Mouse (Mus musculus) hindbrain, embryonic 16.5 days (tissue): Measurements from ENCODE around the gene Ube2e2. TPM values are rescaled to one million over a fixed set of nuclear protein-coding genes. Genes with fewer than 3 reads are reported as not detected.
"Not testable (repeated sequence)": the region's sequence is repeated elsewhere in the genome, so short reads cannot be mapped to it uniquely, and the experiment has no call there.

Experiments used
- ATAC-seq: fragments of 200-750 bp; cut with Nextera tagmentation; 2 replicates; pipeline ENCODE4 v1.8.0; 2017; ENCODE audit warnings: moderate TSS enrichment, moderate library complexity
- H3K27ac ChIP-seq: fragments of 300-500 bp; sonication (generic); 2 replicates; pipeline ENCODE4 v1.5.1; 2014; ENCODE audit warnings: low read depth, mild to moderate bottlenecking, control low read depth, low read length, moderate library complexity
- H3K27me3 ChIP-seq: fragments of 300-500 bp; sonication (generic); replicated peaks from 2 replicates; pipeline ENCODE4 v1.6.1; 2014; ENCODE audit warnings: low read length; ENCODE audit not compliant: control insufficient read depth, insufficient read depth
- H3K36me3 ChIP-seq: fragments of 300-500 bp; sonication (generic); 2 replicates; pipeline ENCODE4 v1.6.1; 2014; ENCODE audit warnings: mild to moderate bottlenecking, low read length, moderate library complexity, mixed read lengths; ENCODE audit not compliant: control insufficient read depth, insufficient read depth
- H3K4me1 ChIP-seq: fragments of 300-500 bp; sonication (generic); 2 replicates; pipeline ENCODE4 v1.6.1; 2014; ENCODE audit warnings: low read depth, low read length; ENCODE audit not compliant: control insufficient read depth, insufficient read depth
- H3K4me2 ChIP-seq: fragments of 300-500 bp; sonication (generic); 2 replicates; pipeline ENCODE4 v1.6.1; 2014; ENCODE audit warnings: mild to moderate bottlenecking, low read length, control low read depth, moderate library complexity
- H3K4me3 ChIP-seq: fragments of 300-500 bp; sonication (generic); 2 replicates; pipeline ENCODE4 v1.5.1; 2014; ENCODE audit warnings: mild to moderate bottlenecking, low read length, control low read depth, moderate library complexity
- H3K9ac ChIP-seq: fragments of 300-500 bp; sonication (generic); 2 replicates; pipeline ENCODE4 v1.6.1; 2014; ENCODE audit warnings: low read depth, mild to moderate bottlenecking, control low read depth, low read length, moderate library complexity
- H3K9me3 ChIP-seq: fragments of 300-500 bp; sonication (generic); 2 replicates; pipeline ENCODE4 v1.6.1; 2014; ENCODE audit warnings: mild to moderate bottlenecking, low read length, moderate library complexity; ENCODE audit not compliant: control insufficient read depth
- WGBS: fragments of 180-500 bp; shearing (Covaris S2); extraction: QIAGEN DNeasy Blood & Tissue Kit; methylation state at CpG from one replicate; pipeline ENCODE4 v1.1.7; 2014; 5-methylcytosine and 5-hydroxymethylcytosine counted together
- polyA plus RNA-seq: library from polyadenylated mRNA; unstranded; fragments of >200 nt; fragmentation: Nextera tagmentation; extraction: Ambion mirVana; gene quantifications from 2 replicates; pipeline ENCODE4 v1.2.1, GENCODE M21; 2015

Gene Ube2e2
- polyA plus RNA-seq, 1 experiment from 2014 or later = 145 TPM

- H3K27me3 ChIP-seq = no peaks in the 10 kb centered on the region
- WGBS = 63% methylated on average over 4 of the region's 4 CpGs
- H3K4me1 ChIP-seq = no peaks in the 10 kb centered on the region
- ATAC-seq = peak; percentile 92
- no peak overlapping the region for H3K4me3 ChIP-seq
- no peak overlapping the region for H3K9ac ChIP-seq
- H3K4me2 ChIP-seq = no peak overlapping the region
- no peak overlapping the region for H3K27ac ChIP-seq
- H3K9me3 ChIP-seq = no peaks in the 10 kb centered on the region
- H3K36me3 ChIP-seq = no peaks in the 10 kb centered on the region
Measured at GRCm38 (mm10) chr14:18586239-18587034, 307.6 kb downstream of the Ube2e2 start.

- H3K4me3 ChIP-seq = no peak overlapping the region
- ATAC-seq = no peak
- no peaks in the 10 kb centered on the region for H3K36me3 ChIP-seq
- H3K4me1 ChIP-seq = no peaks in the 10 kb centered on the region
- 93% methylated on average over 4 of the region's 4 CpGs for WGBS
- no peaks in the 10 kb centered on the region for H3K27me3 ChIP-seq
- H3K4me2 ChIP-seq = no peak overlapping the region
- no peak overlapping the region for H3K9ac ChIP-seq
- no peaks in the 10 kb centered on the region for H3K9me3 ChIP-seq
- H3K27ac ChIP-seq = no peak overlapping the region
Measured at GRCm38 (mm10) chr14:18581735-18582134, 312.3 kb downstream of the Ube2e2 start.

- Histone ChIP-seq H3K4me3 (no peak overlapping the region), H3K27ac (no peak overlapping the region), H3K27me3 (no peaks in the 10 kb centered on the region), H3K4me2 (no peak overlapping the region), H3K4me1 (peaks cover 3% of the 10 kb centered on the region; the same call in 1 of the 2 replicates), H3K9me3 (no peaks in the 10 kb centered on the region), H3K9ac (no peak overlapping the region), H3K36me3 (no peaks in the 10 kb centered on the region)
- no peak for ATAC-seq
- WGBS = 55% methylated on average over 2 of the region's 2 CpGs
Measured at GRCm38 (mm10) chr14:18574756-18575155, 319.3 kb downstream of the Ube2e2 start.

GRCm38 (mm10) chr14:18574130-18574721, 319.8 kb downstream of the Ube2e2 start:
- Histone ChIP-seq H3K27me3 (no peaks in the 10 kb centered on the region), H3K27ac (no peak overlapping the region), H3K9ac (no peak overlapping the region), H3K36me3 (no peaks in the 10 kb centered on the region), H3K4me2 (no peak overlapping the region), H3K4me3 (no peak overlapping the region), H3K9me3 (no peaks in the 10 kb centered on the region), H3K4me1 (peaks cover 3% of the 10 kb centered on the region; the same call in 1 of the 2 replicates)
- ATAC-seq = peak; percentile 71
- 79% methylated on average over 10 of the region's 10 CpGs for WGBS

GRCm38 (mm10) chr14:18573286-18573956, 320.6 kb downstream of the Ube2e2 start:
- WGBS = 38% methylated on average over 4 of the region's 4 CpGs
- peaks cover 3% of the 10 kb centered on the region; the same call in 1 of the 2 replicates for H3K4me1 ChIP-seq

GRCm38 (mm10) chr14:18572852-18573251, 321.2 kb downstream of the Ube2e2 start:
- Histone ChIP-seq H3K27ac (no peak overlapping the region), H3K27me3 (no peaks in the 10 kb centered on the region), H3K4me2 (no peak overlapping the region), H3K9me3 (no peaks in the 10 kb centered on the region), H3K4me1 (peaks cover 3% of the 10 kb centered on the region; the same call in 1 of the 2 replicates), H3K36me3 (no peaks in the 10 kb centered on the region), H3K4me3 (no peak overlapping the region), H3K9ac (no peak overlapping the region)
- 39% methylated on average over 4 of the region's 4 CpGs for WGBS
- ATAC-seq = peak; percentile 52; the same call in 1 of the 2 replicates

More at GRCm38 (mm10) chr14:18573286-18573956, 320.6 kb downstream of the Ube2e2 start:
- H3K4me3 ChIP-seq = no peak overlapping the region
- no peak overlapping the region for H3K4me2 ChIP-seq
- no peaks in the 10 kb centered on the region for H3K9me3 ChIP-seq
- H3K27me3 ChIP-seq = no peaks in the 10 kb centered on the region
- no peaks in the 10 kb centered on the region for H3K36me3 ChIP-seq
- no peak overlapping the region for H3K9ac ChIP-seq
- no peak overlapping the region for H3K27ac ChIP-seq
- ATAC-seq = peak; percentile 56

- H3K4me1 ChIP-seq = peaks cover 3% of the 10 kb centered on the region; the same call in 1 of the 2 replicates
Measured at GRCm38 (mm10) chr14:18569615-18570014, 324.5 kb downstream of the Ube2e2 start.

GRCm38 (mm10) chr14:18564999-18565398, 329.1 kb downstream of the Ube2e2 start:
- 86% methylated on average over 8 of the region's 8 CpGs for WGBS
- not testable (repeated sequence) for H3K27me3 ChIP-seq, ATAC-seq, H3K4me1 ChIP-seq, H3K4me3 ChIP-seq, H3K9ac ChIP-seq, H3K36me3 ChIP-seq, H3K9me3 ChIP-seq, H3K4me2 ChIP-seq, H3K27ac ChIP-seq

More at GRCm38 (mm10) chr14:18569615-18570014, 324.5 kb downstream of the Ube2e2 start:
- Histone ChIP-seq H3K27me3 (no peaks in the 10 kb centered on the region), H3K36me3 (no peaks in the 10 kb centered on the region), H3K4me3 (no peak overlapping the region), H3K9ac (no peak overlapping the region), H3K4me2 (no peak overlapping the region), H3K9me3 (no peaks in the 10 kb centered on the region), H3K27ac (no peak overlapping the region)
- no peak for ATAC-seq

GRCm38 (mm10) chr14:18555287-18555686, 338.8 kb downstream of the Ube2e2 start:
- Histone ChIP-seq H3K36me3 (no peaks in the 10 kb centered on the region), H3K4me2 (no peak overlapping the region), H3K4me3 (no peak overlapping the region), H3K4me1 (no peaks in the 10 kb centered on the region; the same call in 1 of the 2 replicates), H3K9me3 (no peaks in the 10 kb centered on the region), H3K9ac (no peak overlapping the region), H3K27me3 (no peaks in the 10 kb centered on the region), H3K27ac (no peak overlapping the region)
- ATAC-seq = no peak
- WGBS = 67% methylated on average over 1 of the region's 1 CpGs
